Mouse (Mus musculus) heart, postnatal 0 days (tissue): Measurements from ENCODE around the gene Dnase1l1. TPM values are rescaled to one million over a fixed set of nuclear protein-coding genes. Genes with fewer than 3 reads are reported as not detected.
A peak's percentile ranks its signal among the peaks of the same experiment; 100 is the strongest.

ENCODE experiments used
- ATAC-seq: fragments of 200-750 bp; cut with Nextera tagmentation; 2 replicates; pipeline ENCODE4 v1.8.0; 2017; ENCODE audit warnings: low read depth, moderate number of reproducible peaks, moderate library complexity; ENCODE audit not compliant: insufficient read depth
- DNase-seq: peaks from one replicate; pipeline ENCODE4 v3.0.0-alpha.2; 2016; ENCODE audit warnings: low spot score
- H3K27ac ChIP-seq: fragments of 300-500 bp; sonication (generic); 2 replicates; pipeline ENCODE4 v1.5.1; 2014; ENCODE audit warnings: low read depth, mild to moderate bottlenecking
- H3K27me3 ChIP-seq: fragments of 300-500 bp; sonication (generic); 2 replicates; pipeline ENCODE4 v1.6.1; 2014; ENCODE audit warnings: low read length, mixed read lengths; ENCODE audit not compliant: control insufficient read depth, insufficient read depth
- H3K36me3 ChIP-seq: fragments of 300-500 bp; sonication (generic); replicated peaks from 2 replicates; pipeline ENCODE4 v1.6.1; 2014; ENCODE audit warnings: low read length, mixed read lengths; ENCODE audit not compliant: control insufficient read depth, insufficient read depth
- H3K4me1 ChIP-seq: fragments of 300-500 bp; sonication (generic); 2 replicates; pipeline ENCODE4 v1.6.1; 2014; ENCODE audit warnings: antibody characterized with exemption; ENCODE audit not compliant: control insufficient read depth, insufficient read depth
- H3K4me2 ChIP-seq: fragments of 300-500 bp; sonication (generic); 2 replicates; pipeline ENCODE4 v1.6.1; 2014; ENCODE audit warnings: low read depth, mild to moderate bottlenecking, low read length, moderate library complexity
- H3K4me3 ChIP-seq: fragments of 300-500 bp; sonication (generic); 2 replicates; pipeline ENCODE4 v1.5.1; 2014; ENCODE audit warnings: low read depth, low read length
- H3K9ac ChIP-seq: fragments of 300-500 bp; sonication (generic); replicated peaks from 2 replicates; pipeline ENCODE4 v1.6.1; 2014; ENCODE audit warnings: low read depth, low read length, mixed read lengths
- H3K9me3 ChIP-seq: fragments of 300-500 bp; sonication (generic); replicated peaks from 2 replicates; pipeline ENCODE4 v1.6.1; 2016; ENCODE audit warnings: low read length; ENCODE audit not compliant: control insufficient read depth
- CTCF ChIP-seq: IDR thresholded peaks from 2 replicates; pipeline ENCODE4 v1.5.1; 2016; ENCODE audit warnings: antibody characterized with exemption, control low read depth, low read depth
- EP300 ChIP-seq: IDR thresholded peaks from 2 replicates; pipeline ENCODE4 v1.6.1; 2016; ENCODE audit warnings: antibody characterized with exemption, low read depth
- WGBS: fragments of 180-500 bp; shearing (Covaris S2); extraction: QIAGEN DNeasy Blood & Tissue Kit; methylation state at CpG from one replicate; pipeline ENCODE4 v1.1.7; 2014; 5-methylcytosine and 5-hydroxymethylcytosine counted together
- polyA plus RNA-seq: library from polyadenylated mRNA; unstranded; fragments of >200 nt; fragmentation: Nextera tagmentation; extraction: Ambion mirVana; gene quantifications from 2 replicates; pipeline ENCODE4 v1.2.1, GENCODE M21; 2015
- total RNA-seq: library from RNA; depleted of rRNA; stranded (reverse); fragments of >200 nt; gene quantifications from 2 replicates; pipeline ENCODE4 v1.2.3, GENCODE M21; 2014; ENCODE audit warnings: low replicate concordance; rRNA removed

The Dnase1l1 gene
- 11.7 and 26.5 TPM in 2 replicates for total RNA-seq
- 14.5 and 15.8 TPM in 2 replicates for polyA plus RNA-seq

DNA sequence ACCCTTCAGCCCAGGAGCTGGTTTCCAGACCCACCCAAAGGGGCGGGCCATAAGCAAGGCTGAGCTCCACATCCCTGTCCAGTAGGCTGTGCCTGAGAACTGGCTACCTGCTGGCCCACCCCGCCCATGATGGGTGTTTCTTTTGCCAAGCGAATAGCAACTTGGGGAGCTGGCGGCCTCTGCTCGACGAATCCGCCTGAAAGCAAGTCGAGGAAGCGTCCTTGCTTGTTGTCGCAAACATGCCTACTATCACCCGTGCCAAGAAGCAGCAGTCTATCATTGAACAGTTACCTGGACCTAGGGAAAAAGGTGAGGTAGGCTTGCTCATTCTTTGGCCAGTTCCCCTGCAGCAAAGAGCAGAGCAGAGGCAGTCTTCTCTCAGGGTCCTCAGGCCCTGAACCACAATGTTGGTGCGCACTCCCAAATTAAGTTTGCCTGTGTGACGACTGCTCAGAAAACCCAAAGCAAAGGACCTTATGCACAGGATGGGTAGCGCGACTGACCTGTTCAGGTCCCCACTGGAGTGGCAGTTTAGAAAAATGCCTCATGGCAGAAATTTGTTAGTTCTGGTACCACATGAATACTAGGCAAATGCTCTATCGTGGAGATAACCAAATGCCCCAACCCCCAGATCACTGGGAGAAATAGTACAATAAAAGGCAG lies at the start of gene Dnase1l1, which contains the start of gene Taz:
Dnase1l1 (minus strand) TSS at position 606 of the 663 bp plus-strand sequence.
Taz (plus strand) TSS at position 181 of the 663 bp plus-strand sequence.
- Histone ChIP-seq H3K36me3 (no peaks in the 10 kb centered on the region), H3K4me3 (peak within 1 kb of the TSS; percentile 66), H3K27ac (peak within 1 kb of the TSS; percentile 95), H3K4me1 (0 out of 2 replicates have a peak, but pooled peaks cover 3% of the 10 kb centered on the region), H3K27me3 (no peaks in the 10 kb centered on the region), H3K9ac (peak within 1 kb of the TSS; percentile 70), H3K9me3 (no peaks in the 10 kb centered on the region), H3K4me2 (peak within 1 kb of the TSS; percentile 69)
- TF ChIP-seq EP300 = no peak
- no peak for TF ChIP-seq CTCF
- DNase-seq = peak; percentile 71
- ATAC-seq = peak; percentile 84
- WGBS = 16% methylated on average over 16 of the region's 16 CpGs

GRCm38 (mm10) chrX:74330166-74330930 lies 48.2 kb upstream of the Dnase1l1 start:
- H3K9me3 ChIP-seq = no peaks in the 10 kb centered on the region
- no peak for TF ChIP-seq CTCF
- no peak for TF ChIP-seq EP300
- H3K27me3 ChIP-seq = no peaks in the 10 kb centered on the region
- 22% methylated on average over 2 of the region's 2 CpGs for WGBS
- no peak for ATAC-seq
- H3K9ac ChIP-seq = no peak overlapping the region
- no peak overlapping the region for H3K27ac ChIP-seq
- no peaks in the 10 kb centered on the region for H3K36me3 ChIP-seq
- no peak for DNase-seq
- H3K4me1 ChIP-seq = no peaks in the 10 kb centered on the region; the same call in 1 of the 2 replicates
- no peak overlapping the region for H3K4me3 ChIP-seq
- peak overlapping the region; percentile 75; the same call in 1 of the 2 replicates for H3K4me2 ChIP-seq

DNA sequence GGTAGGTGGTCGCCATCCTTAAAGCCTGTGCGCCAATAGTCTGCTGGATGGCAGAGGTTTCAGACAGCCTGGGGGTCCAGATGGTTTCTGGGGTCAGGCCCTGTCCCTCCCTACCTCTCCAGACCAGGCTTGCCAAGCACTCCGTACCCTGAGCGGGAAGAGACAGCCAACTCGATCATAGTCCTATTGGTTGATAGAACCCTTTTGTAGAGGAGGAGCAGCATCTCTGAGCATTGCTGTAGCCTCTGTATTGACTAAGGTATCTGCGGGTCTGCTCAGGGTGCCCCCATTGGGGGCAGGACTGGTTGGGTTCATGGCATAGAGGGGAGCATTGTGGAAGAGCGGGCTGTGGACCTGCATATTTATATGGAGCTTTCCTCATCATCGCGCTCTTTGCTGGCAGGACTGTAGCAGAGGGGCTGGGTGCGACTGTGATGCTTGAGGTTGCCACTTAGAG lies 47.1 kb upstream of the Dnase1l1 start:
- TF ChIP-seq CTCF = no peak
- no peak for TF ChIP-seq EP300
- no peak for DNase-seq
- WGBS = 27% methylated on average over 10 of the region's 10 CpGs

DNA sequence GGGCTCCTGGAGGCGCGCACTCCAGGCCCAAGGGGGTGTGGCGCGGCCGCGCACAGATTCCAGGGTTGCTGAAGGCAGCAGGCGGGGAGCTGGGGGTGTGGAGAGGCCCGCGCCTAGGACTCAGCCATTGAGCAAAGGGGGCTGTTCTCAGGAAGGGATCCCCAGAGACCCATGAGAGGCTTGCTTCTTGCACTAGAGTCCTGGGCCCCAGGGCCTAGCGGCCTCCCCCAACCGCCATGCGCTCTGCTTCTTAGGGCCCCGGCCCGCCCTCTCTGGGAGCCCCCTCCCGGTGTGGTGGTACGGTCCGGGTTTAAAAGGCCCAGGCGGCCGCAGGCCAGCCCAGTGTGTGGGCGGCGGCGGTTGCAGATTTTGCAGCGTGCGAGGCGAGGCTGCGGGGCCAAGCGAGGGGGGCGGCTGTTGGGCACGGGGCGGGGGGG lies 46.6 kb upstream of the Dnase1l1 start, which contains the start of gene Plxna3:
Plxna3 (plus strand) TSS at position 342 of the 437 bp plus-strand sequence.
- TF ChIP-seq CTCF (no peak), EP300 (no peak)
- no peaks in the 10 kb centered on the region for H3K27me3 ChIP-seq
- ATAC-seq (peak; percentile 93), DNase-seq (peak; percentile 24)
- H3K27ac ChIP-seq = peak within 1 kb of the TSS; percentile 34; the same call in 1 of the 2 replicates
- no peaks in the 10 kb centered on the region for H3K9me3 ChIP-seq
- no peaks in the 10 kb centered on the region; the same call in 1 of the 2 replicates for H3K4me1 ChIP-seq
- peak within 1 kb of the TSS; percentile 75 for H3K4me2 ChIP-seq
- H3K36me3 ChIP-seq = no peaks in the 10 kb centered on the region
- peak within 1 kb of the TSS; percentile 50 for H3K4me3 ChIP-seq
- WGBS = 16% methylated on average over 15 of the region's 30 CpGs
- H3K9ac ChIP-seq = peak within 1 kb of the TSS; percentile 61

More for the DNA sequence above, 47.1 kb upstream of the Dnase1l1 start:
- no peak for ATAC-seq
- peak overlapping the region; percentile 50 for H3K4me3 ChIP-seq
- H3K9me3 ChIP-seq = no peaks in the 10 kb centered on the region
- no peaks in the 10 kb centered on the region for H3K36me3 ChIP-seq
- peak overlapping the region; percentile 61; the same call in 1 of the 2 replicates for H3K9ac ChIP-seq
- peak overlapping the region; percentile 75 for H3K4me2 ChIP-seq
- no peak overlapping the region for H3K27ac ChIP-seq
- H3K27me3 ChIP-seq = no peaks in the 10 kb centered on the region
- no peaks in the 10 kb centered on the region; the same call in 1 of the 2 replicates for H3K4me1 ChIP-seq
